Mouse (Mus musculus): ENCODE results near the gene Fam69a.

DNA sequence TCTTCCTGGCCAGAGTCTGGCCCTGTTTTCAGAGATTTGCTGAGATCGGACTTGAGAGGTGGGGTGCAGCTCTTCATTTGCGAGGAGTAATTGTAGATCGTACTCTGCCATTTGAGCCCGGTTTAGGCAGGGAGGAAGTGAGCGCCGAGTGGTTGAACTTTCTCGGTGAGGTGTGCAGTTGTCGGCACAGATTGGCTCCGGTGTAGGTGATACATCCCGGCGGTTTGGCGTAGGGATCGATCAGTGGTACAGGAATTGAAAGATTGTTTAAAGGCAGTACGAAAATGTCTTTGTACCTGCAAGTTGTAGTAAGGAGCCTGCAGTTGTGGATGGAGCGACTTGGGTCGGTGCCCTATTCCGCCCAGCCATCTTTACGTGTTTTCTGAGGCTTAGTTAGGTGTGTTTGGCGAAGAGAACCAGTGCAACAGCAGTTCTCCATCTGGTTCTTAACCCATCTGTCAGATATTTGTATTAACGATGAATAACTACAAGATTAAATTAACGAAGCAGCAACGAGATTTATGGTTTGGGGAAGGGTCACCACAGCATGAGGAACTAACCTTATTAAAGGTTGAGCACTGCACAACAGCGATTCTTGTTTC, 85.8 kb downstream of the Fam69a start:
- TF ChIP-seq CTCF (IDR thresholded peaks at IDR 0.05; ENCODE audit: low read depth) (0 out of 2 replicates have a peak, but pooled peaks have one; percentile 1), EP300 (IDR thresholded peaks at IDR 0.05; ENCODE audit: low read depth) (no peak)

All from heart, postnatal 0 days (tissue).